Mouse (Mus musculus): ENCODE results near the gene Nalcn. TPM values are rescaled to one million over a fixed set of nuclear protein-coding genes. Genes with fewer than 3 reads are reported as not detected.

The Nalcn gene
- polyA plus RNA-seq, 2 experiments = not detected

DNA sequence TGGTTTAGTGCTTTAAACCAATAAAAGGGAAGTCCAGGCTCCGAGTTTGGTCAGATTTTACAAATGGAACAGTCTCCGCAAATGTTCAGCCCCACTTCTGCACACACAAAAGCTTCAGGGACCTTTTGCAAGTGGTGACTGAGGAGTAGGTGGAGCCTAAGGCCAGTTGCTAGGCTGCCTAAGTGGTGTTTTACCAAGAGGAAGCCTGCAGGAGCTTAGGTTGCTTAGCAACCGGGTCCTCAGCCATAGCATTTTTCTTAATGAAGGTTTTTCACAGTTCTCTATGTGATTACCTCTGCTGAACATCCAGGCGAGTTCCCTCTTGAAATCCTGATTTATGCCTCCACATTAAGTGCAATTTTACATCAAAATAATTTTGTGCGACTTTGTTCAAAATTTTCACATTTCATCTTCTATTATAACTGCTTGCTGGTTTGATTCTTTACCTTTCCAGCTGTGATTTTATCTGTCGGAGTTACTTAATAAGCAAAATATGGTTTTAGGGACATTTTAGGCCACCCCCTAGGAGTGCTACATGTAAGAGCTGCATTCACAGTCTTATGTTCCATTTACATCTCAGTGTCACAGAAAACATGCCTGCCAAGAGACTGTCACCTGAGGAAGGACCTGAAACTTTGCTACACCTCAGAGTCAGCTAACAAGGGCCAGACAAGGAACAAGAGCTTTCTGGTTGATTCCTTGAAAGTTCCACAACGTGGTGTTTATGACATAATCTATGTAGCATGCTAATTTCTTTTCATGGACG lies 113.4 kb downstream of the Nalcn start:
- DNase-seq (ENCODE audit: low read depth in 3 of 3, low spot score in 3 of 3) (no peak), ATAC-seq (ENCODE audit: insufficient read depth) (no peak)
- Histone ChIP-seq H3K27me3 (ENCODE audit: control insufficient read depth, insufficient read depth, low read length) (no peaks in the 10 kb centered on the region), H3K9ac (replicated peaks) (no peak overlapping the region), H3K36me3 (replicated peaks; ENCODE audit: control insufficient read depth, insufficient read depth, low read depth) (no peaks in the 10 kb centered on the region), H3K4me1 (replicated peaks; ENCODE audit: control insufficient read depth in 2 of 2, insufficient read depth in 2 of 2, low read length in 1 of 2) (no peaks in the 10 kb centered on the region), H3K27ac (no peak overlapping the region), H3K4me2 (ENCODE audit: low read depth) (no peak overlapping the region), H3K9me3 (ENCODE audit: control insufficient read depth, low read length) (no peaks in the 10 kb centered on the region), H3K4me3 (ENCODE audit: insufficient read depth in 1 of 2, low read depth in 2 of 2, low read length in 2 of 2) (no peak overlapping the region)
- WGBS (ENCODE audit: insufficient replicate concordance) = 28% methylated on average over 8 of the region's 8 CpGs
- TF ChIP-seq EP300 (IDR thresholded peaks at IDR 0.05; ENCODE audit: low read depth) (no peak), CTCF (IDR thresholded peaks at IDR 0.05; ENCODE audit: low read depth) (no peak)

GRCm38 (mm10) chr14:123512923-123513322 lies 114.0 kb downstream of the Nalcn start:
- Histone ChIP-seq H3K27me3 (ENCODE audit: control insufficient read depth, insufficient read depth, low read length) (no peaks in the 10 kb centered on the region), H3K9me3 (ENCODE audit: control insufficient read depth, low read length) (no peaks in the 10 kb centered on the region), H3K4me2 (ENCODE audit: low read depth) (no peak overlapping the region), H3K4me1 (replicated peaks; ENCODE audit: control insufficient read depth in 2 of 2, insufficient read depth in 2 of 2, low read length in 1 of 2) (no peaks in the 10 kb centered on the region), H3K27ac (no peak overlapping the region), H3K4me3 (ENCODE audit: insufficient read depth in 1 of 2, low read depth in 2 of 2, low read length in 2 of 2) (no peak overlapping the region), H3K36me3 (replicated peaks; ENCODE audit: control insufficient read depth, insufficient read depth, low read depth) (no peaks in the 10 kb centered on the region), H3K9ac (replicated peaks) (no peak overlapping the region)
- ATAC-seq (ENCODE audit: insufficient read depth) = no peak
- TF ChIP-seq EP300 (IDR thresholded peaks at IDR 0.05; ENCODE audit: low read depth) = no peak
- no peak for DNase-seq (ENCODE audit: low read depth in 3 of 3, low spot score in 3 of 3)
- WGBS (ENCODE audit: insufficient replicate concordance) = 46% methylated on average over 2 of the region's 2 CpGs

GRCm38 (mm10) chr14:123495544-123495943 lies 131.4 kb downstream of the Nalcn start:
- Histone ChIP-seq H3K9ac (replicated peaks) (no peak overlapping the region), H3K9me3 (ENCODE audit: control insufficient read depth, low read length) (no peaks in the 10 kb centered on the region), H3K36me3 (replicated peaks; ENCODE audit: control insufficient read depth, insufficient read depth, low read depth) (no peaks in the 10 kb centered on the region), H3K27ac (no peak overlapping the region), H3K4me2 (ENCODE audit: low read depth) (no peak overlapping the region), H3K4me3 (ENCODE audit: insufficient read depth in 1 of 2, low read depth in 2 of 2, low read length in 2 of 2) (no peak overlapping the region), H3K4me1 (replicated peaks; ENCODE audit: control insufficient read depth in 2 of 2, insufficient read depth in 2 of 2, low read length in 1 of 2) (no peaks in the 10 kb centered on the region), H3K27me3 (ENCODE audit: control insufficient read depth, insufficient read depth, low read length) (no peaks in the 10 kb centered on the region)
- ATAC-seq (ENCODE audit: insufficient read depth) (no peak), DNase-seq (ENCODE audit: low read depth in 3 of 3, low spot score in 3 of 3) (no peak)
- TF ChIP-seq EP300 (IDR thresholded peaks at IDR 0.05; ENCODE audit: low read depth) (no peak), CTCF (IDR thresholded peaks at IDR 0.05; ENCODE audit: low read depth) (no peak)

DNA sequence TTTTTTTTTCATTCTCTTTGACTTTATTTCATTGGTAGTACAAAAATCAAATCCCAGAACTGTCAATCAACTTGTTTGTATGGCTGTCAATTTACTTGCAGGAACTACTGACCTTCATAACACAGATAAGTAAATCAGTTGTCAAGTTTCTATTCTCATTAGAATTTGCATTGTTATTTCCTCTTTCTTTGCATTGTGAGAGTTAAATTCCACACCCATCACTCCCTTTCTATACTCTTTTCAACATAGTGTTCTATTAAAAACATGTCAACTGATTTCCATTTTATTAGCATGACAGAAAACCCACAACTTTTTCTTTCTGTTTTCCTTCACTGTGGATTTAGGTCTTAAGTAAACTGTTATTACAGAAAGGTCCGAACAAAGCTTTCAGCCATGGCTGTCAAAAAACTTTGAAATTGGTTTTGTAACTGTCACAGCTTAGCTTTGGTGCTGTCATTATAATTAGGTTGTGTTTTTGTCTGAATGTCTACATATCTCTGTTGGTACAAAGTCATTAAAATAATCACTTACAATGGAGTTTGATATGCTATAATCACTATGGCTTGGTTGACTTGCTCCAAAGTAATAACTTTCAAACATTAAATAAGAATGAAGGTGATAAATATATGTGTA lies 138.3 kb downstream of the Nalcn start:
- WGBS (ENCODE audit: insufficient replicate concordance) = 45% methylated on average over 1 of the region's 1 CpGs
- no peak for ATAC-seq (ENCODE audit: insufficient read depth)

DNA sequence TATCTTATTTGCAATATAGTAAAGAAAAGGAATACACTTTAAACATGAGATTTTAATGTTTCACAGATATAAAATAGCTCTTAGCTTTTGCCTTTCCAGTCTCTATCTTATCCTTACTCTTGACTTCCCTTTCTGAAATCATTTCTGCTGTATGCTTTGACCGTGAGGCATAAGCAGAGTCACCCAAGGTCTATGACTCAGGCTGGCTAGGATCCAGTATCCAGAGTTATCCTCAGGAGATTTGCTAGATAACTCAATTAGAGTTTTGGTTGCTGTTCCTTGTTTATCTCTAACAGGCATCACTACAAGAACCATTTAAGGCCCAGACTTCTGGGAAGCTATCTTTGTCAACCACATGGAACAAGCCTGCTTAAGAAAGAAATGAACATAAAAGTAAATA lies 164.9 kb downstream of the Nalcn start:
- ATAC-seq (ENCODE audit: insufficient read depth) = no peak
- Histone ChIP-seq H3K27ac (no peak overlapping the region), H3K27me3 (ENCODE audit: control insufficient read depth, insufficient read depth, low read length) (no peaks in the 10 kb centered on the region), H3K4me1 (replicated peaks; ENCODE audit: control insufficient read depth in 2 of 2, insufficient read depth in 2 of 2, low read length in 1 of 2) (no peaks in the 10 kb centered on the region), H3K4me3 (ENCODE audit: insufficient read depth in 1 of 2, low read depth in 2 of 2, low read length in 2 of 2) (no peak overlapping the region), H3K36me3 (replicated peaks; ENCODE audit: control insufficient read depth, insufficient read depth, low read depth) (no peaks in the 10 kb centered on the region), H3K9ac (replicated peaks) (no peak overlapping the region), H3K9me3 (ENCODE audit: control insufficient read depth, low read length) (no peaks in the 10 kb centered on the region), H3K4me2 (ENCODE audit: low read depth) (no peak overlapping the region)
- TF ChIP-seq CTCF (IDR thresholded peaks at IDR 0.05; ENCODE audit: low read depth) (no peak), EP300 (IDR thresholded peaks at IDR 0.05; ENCODE audit: low read depth) (no peak)
- DNase-seq (ENCODE audit: low read depth in 3 of 3, low spot score in 3 of 3) = no peak
- 50% methylated on average over 1 of the region's 1 CpGs for WGBS (ENCODE audit: insufficient replicate concordance)

More for the DNA sequence above, 138.3 kb downstream of the Nalcn start:
- TF ChIP-seq EP300 (IDR thresholded peaks at IDR 0.05; ENCODE audit: low read depth) = no peak
- no peak for TF ChIP-seq CTCF (IDR thresholded peaks at IDR 0.05; ENCODE audit: low read depth)
- no peak overlapping the region for H3K9ac ChIP-seq (replicated peaks)
- H3K27me3 ChIP-seq (ENCODE audit: control insufficient read depth, insufficient read depth, low read length) = no peaks in the 10 kb centered on the region
- H3K27ac ChIP-seq = no peak overlapping the region
- no peaks in the 10 kb centered on the region for H3K9me3 ChIP-seq (ENCODE audit: control insufficient read depth, low read length)
- DNase-seq (ENCODE audit: low read depth in 3 of 3, low spot score in 3 of 3) = no peak
- H3K36me3 ChIP-seq (replicated peaks; ENCODE audit: control insufficient read depth, insufficient read depth, low read depth) = no peaks in the 10 kb centered on the region
- H3K4me1 ChIP-seq (replicated peaks; ENCODE audit: control insufficient read depth in 2 of 2, insufficient read depth in 2 of 2, low read length in 1 of 2) = no peaks in the 10 kb centered on the region
- no peak overlapping the region for H3K4me2 ChIP-seq (ENCODE audit: low read depth)
- no peak overlapping the region for H3K4me3 ChIP-seq (ENCODE audit: insufficient read depth in 1 of 2, low read depth in 2 of 2, low read length in 2 of 2)

Measured in liver, embryonic 14.5 days (tissue).